ENCODE assay signal across 22 mouse cellular contexts in genomic region chr12:104656146-104656545, GRCm38 (mm10).
"Had no signal": no experiment of that assay in that cellular context is flagged by ENCODE, and none has a peak within 500 bp of the region (broad histone marks: within the 10 kb centered on the region; RNA-seq: fewer than 3 reads in every experiment).

No protein-coding gene starts in this region.

- H3K27me3 ChIP-seq: heart, embryonic 12.5 days; hindbrain, embryonic 13.5 days; hindbrain, embryonic 15.5 days; liver, embryonic 12.5 days had no signal

- DNase-seq: gastrocnemius, adult 2 months; gastrocnemius, postnatal 10 days; gastrocnemius, postnatal 25 days; heart, adult 18-20 months; heart, postnatal 14 days; heart, postnatal 36 days; kidney, adult 18-20 months; kidney, adult 8-10 months; kidney, postnatal 10 days; kidney, postnatal 25 days; kidney, postnatal 4 days had no signal

- H3K9me3 ChIP-seq: hindbrain, embryonic 13.5 days; hindbrain, embryonic 15.5 days; limb, embryonic 10.5 days had no signal

- H3K9ac ChIP-seq: heart, embryonic 12.5 days; hindbrain, embryonic 13.5 days; hindbrain, embryonic 15.5 days; limb, embryonic 12.5 days; liver, embryonic 12.5 days; liver, embryonic 14.5 days had no signal

- H3K4me3 ChIP-seq: gastrocnemius, adult 2 months; heart, embryonic 10.5 days; heart, embryonic 12.5 days; hindbrain, embryonic 13.5 days; hindbrain, embryonic 15.5 days; layer of hippocampus, adult 2 months; left cerebral cortex, adult 2 months; limb, embryonic 10.5 days; limb, embryonic 12.5 days; liver, embryonic 12.5 days had no signal

- H3K4me1 ChIP-seq: heart, embryonic 12.5 days; liver, embryonic 12.5 days had no signal

- H3K27ac ChIP-seq: gastrocnemius, adult 2 months; heart, embryonic 10.5 days; hindbrain, embryonic 13.5 days; hindbrain, embryonic 15.5 days; hindbrain, postnatal 0 days; layer of hippocampus, adult 2 months; left cerebral cortex, adult 2 months; limb, embryonic 10.5 days; limb, embryonic 12.5 days; liver, embryonic 12.5 days; liver, embryonic 14.5 days had no signal

- H3K36me3 ChIP-seq: heart, embryonic 10.5 days; heart, embryonic 12.5 days; hindbrain, embryonic 13.5 days; hindbrain, embryonic 15.5 days; limb, embryonic 10.5 days; limb, embryonic 12.5 days; liver, embryonic 12.5 days had no signal
